Mouse (Mus musculus): Measurements from ENCODE around the gene Capn7. TPM values are rescaled to one million over a fixed set of nuclear protein-coding genes. Genes with fewer than 3 reads are reported as not detected.

Gene Capn7
- not detected in 2 replicates for polyA plus RNA-seq (2012; ENCODE audit: insufficient read depth, insufficient read length, low replicate concordance, missing spikeins)

GRCm38 (mm10) chr14:31336369-31337155, at the start of gene Capn7:
Gene Capn7 (plus strand): TSS chr14:31336638.
- Histone ChIP-seq H3K27ac (ENCODE audit: insufficient read depth, low read depth, low read length) (peak within 1 kb of the TSS; percentile 60), H3K4me3 (ENCODE audit: insufficient read depth, low read depth, low read length) (peak within 1 kb of the TSS; percentile 90), H3K4me1 (ENCODE audit: control insufficient read depth, insufficient read depth, low read length) (0 out of 2 replicates have a peak, but pooled peaks cover 3% of the 10 kb centered on the region)
- TF ChIP-seq CTCF (IDR thresholded peaks at IDR 0.05; ENCODE audit: insufficient read depth, low read depth, low read length) (no peak), POLR2A (IDR thresholded peaks at IDR 0.05; ENCODE audit: insufficient read depth, low read depth, low read length) (peak; percentile 99)
- WGBS, result under 1% methylated on average over 78 of the region's 78 CpGs

- 48% methylated on average over 3 of the region's 3 CpGs for WGBS
- no peak for TF ChIP-seq CTCF (IDR thresholded peaks at IDR 0.05; ENCODE audit: insufficient read depth, low read depth, low read length)
- TF ChIP-seq POLR2A (IDR thresholded peaks at IDR 0.05; ENCODE audit: insufficient read depth, low read depth, low read length), result no peak
- no peaks in the 10 kb centered on the region for H3K4me1 ChIP-seq (ENCODE audit: control insufficient read depth, insufficient read depth, low read length)
These were observed 23.2 kb upstream of the Capn7 start for GRCm38 (mm10) chr14:31313192-31313591.

GRCm38 (mm10) chr14:31316613-31317012, 19.8 kb upstream of the Capn7 start:
- WGBS, result 86% methylated on average over 12 of the region's 12 CpGs
- Histone ChIP-seq H3K4me3 (ENCODE audit: insufficient read depth, low read depth, low read length) (no peak overlapping the region), H3K27ac (ENCODE audit: insufficient read depth, low read depth, low read length) (no peak overlapping the region), H3K4me1 (ENCODE audit: control insufficient read depth, insufficient read depth, low read length) (no peaks in the 10 kb centered on the region)
- TF ChIP-seq POLR2A (IDR thresholded peaks at IDR 0.05; ENCODE audit: insufficient read depth, low read depth, low read length) (no peak), CTCF (IDR thresholded peaks at IDR 0.05; ENCODE audit: insufficient read depth, low read depth, low read length) (no peak)

More at GRCm38 (mm10) chr14:31313192-31313591, 23.2 kb upstream of the Capn7 start:
- Histone ChIP-seq H3K4me3 (ENCODE audit: insufficient read depth, low read depth, low read length) (no peak overlapping the region), H3K27ac (ENCODE audit: insufficient read depth, low read depth, low read length) (no peak overlapping the region)

GRCm38 (mm10) chr14:31317754-31318153, 18.7 kb upstream of the Capn7 start:
- WGBS, result 90% methylated on average over 3 of the region's 3 CpGs
- no peak for TF ChIP-seq CTCF (IDR thresholded peaks at IDR 0.05; ENCODE audit: insufficient read depth, low read depth, low read length)
- TF ChIP-seq POLR2A (IDR thresholded peaks at IDR 0.05; ENCODE audit: insufficient read depth, low read depth, low read length), result no peak
- no peak overlapping the region for H3K4me3 ChIP-seq (ENCODE audit: insufficient read depth, low read depth, low read length)
- H3K27ac ChIP-seq (ENCODE audit: insufficient read depth, low read depth, low read length), result no peak overlapping the region
- no peaks in the 10 kb centered on the region for H3K4me1 ChIP-seq (ENCODE audit: control insufficient read depth, insufficient read depth, low read length)

- no peak for TF ChIP-seq POLR2A (IDR thresholded peaks at IDR 0.05; ENCODE audit: insufficient read depth, low read depth, low read length)
- TF ChIP-seq CTCF (IDR thresholded peaks at IDR 0.05; ENCODE audit: insufficient read depth, low read depth, low read length), result no peak
- Histone ChIP-seq H3K4me3 (ENCODE audit: insufficient read depth, low read depth, low read length) (no peak overlapping the region), H3K27ac (ENCODE audit: insufficient read depth, low read depth, low read length) (no peak overlapping the region), H3K4me1 (ENCODE audit: control insufficient read depth, insufficient read depth, low read length) (peaks cover 5% of the 10 kb centered on the region; the same call in 1 of the 2 replicates)
- 94% methylated on average over 10 of the region's 10 CpGs for WGBS
These were observed 16.9 kb upstream of the Capn7 start for GRCm38 (mm10) chr14:31319546-31319945.

GRCm38 (mm10) chr14:31321181-31321580, 15.3 kb upstream of the Capn7 start:
- Histone ChIP-seq H3K4me1 (ENCODE audit: control insufficient read depth, insufficient read depth, low read length) (peaks cover 5% of the 10 kb centered on the region; the same call in 1 of the 2 replicates), H3K4me3 (ENCODE audit: insufficient read depth, low read depth, low read length) (no peak overlapping the region), H3K27ac (ENCODE audit: insufficient read depth, low read depth, low read length) (no peak overlapping the region)
- 92% methylated on average over 11 of the region's 11 CpGs for WGBS
- TF ChIP-seq CTCF (IDR thresholded peaks at IDR 0.05; ENCODE audit: insufficient read depth, low read depth, low read length) (no peak), POLR2A (IDR thresholded peaks at IDR 0.05; ENCODE audit: insufficient read depth, low read depth, low read length) (no peak)

- TF ChIP-seq POLR2A (IDR thresholded peaks at IDR 0.05; ENCODE audit: insufficient read depth, low read depth, low read length), result no peak
- no peak for TF ChIP-seq CTCF (IDR thresholded peaks at IDR 0.05; ENCODE audit: insufficient read depth, low read depth, low read length)
- H3K27ac ChIP-seq (ENCODE audit: insufficient read depth, low read depth, low read length), result no peak overlapping the region
- peaks cover 5% of the 10 kb centered on the region; the same call in 1 of the 2 replicates for H3K4me1 ChIP-seq (ENCODE audit: control insufficient read depth, insufficient read depth, low read length)
- H3K4me3 ChIP-seq (ENCODE audit: insufficient read depth, low read depth, low read length), result no peak overlapping the region
- WGBS, result 90% methylated on average over 3 of the region's 3 CpGs
These were observed 14.2 kb upstream of the Capn7 start for GRCm38 (mm10) chr14:31322191-31322590.

GRCm38 (mm10) chr14:31323189-31323588, 13.2 kb upstream of the Capn7 start:
- TF ChIP-seq CTCF (IDR thresholded peaks at IDR 0.05; ENCODE audit: insufficient read depth, low read depth, low read length), result no peak
- no peak for TF ChIP-seq POLR2A (IDR thresholded peaks at IDR 0.05; ENCODE audit: insufficient read depth, low read depth, low read length)
- no peak overlapping the region for H3K27ac ChIP-seq (ENCODE audit: insufficient read depth, low read depth, low read length)
- no peak overlapping the region for H3K4me3 ChIP-seq (ENCODE audit: insufficient read depth, low read depth, low read length)
- 43% methylated on average over 4 of the region's 4 CpGs for WGBS
- H3K4me1 ChIP-seq (ENCODE audit: control insufficient read depth, insufficient read depth, low read length), result peaks cover 5% of the 10 kb centered on the region; the same call in 1 of the 2 replicates

Data from olfactory bulb, adult 2 months (tissue).